Mouse (Mus musculus): ENCODE measurements around the gene Cacng2. TPM values are rescaled to one million over a fixed set of nuclear protein-coding genes. Genes with fewer than 3 reads are reported as not detected.
"Not testable (repeated sequence)": the region's sequence is repeated elsewhere in the genome, so short reads cannot be mapped to it uniquely, and the experiment has no call there.

Cacng2 gene
- polyA plus RNA-seq, 1 experiment = not detected

DNA sequence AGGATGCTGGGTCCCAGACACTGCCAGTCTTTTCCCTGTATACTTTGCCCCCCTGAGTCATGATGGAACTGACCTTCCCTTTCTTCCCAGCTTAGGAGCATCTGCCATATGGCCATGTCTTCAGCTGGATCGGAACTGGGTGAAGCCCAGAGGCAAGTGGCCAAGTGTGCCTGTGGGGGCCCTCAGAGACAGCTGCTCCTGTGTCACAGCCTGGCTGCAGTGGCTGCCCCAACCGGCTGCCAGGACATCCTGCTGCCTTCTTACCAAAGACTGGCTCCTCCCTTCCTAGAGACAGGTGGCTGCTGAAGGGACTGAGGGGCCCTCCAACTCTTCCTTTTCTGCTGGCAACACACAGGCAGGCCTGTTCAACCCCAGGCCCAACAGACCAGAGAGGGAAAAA, 83.2 kb downstream of the Cacng2 start:
- no peak for DNase-seq (ENCODE audit: low read depth, low spot score)
- 64% methylated on average over 2 of the region's 2 CpGs for WGBS

DNA sequence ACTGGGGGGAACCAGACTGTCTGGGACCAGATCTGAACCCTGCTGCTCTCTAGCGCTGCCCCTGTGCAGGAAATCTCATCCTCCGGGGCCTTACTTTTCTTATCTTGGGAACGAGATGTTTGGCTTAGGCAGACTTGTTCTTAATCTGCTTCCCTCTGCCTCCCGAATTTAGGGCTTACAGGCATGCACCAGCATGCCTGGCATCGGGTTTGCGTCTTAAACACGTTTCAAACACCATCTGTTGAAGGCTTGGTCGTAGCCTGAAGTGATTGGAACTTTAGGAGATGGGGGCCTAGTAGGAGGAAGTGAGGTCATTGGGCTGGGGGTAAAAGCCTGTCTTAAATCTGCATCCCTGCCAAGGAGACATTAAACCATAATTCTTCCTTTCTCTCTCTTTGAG, 89.9 kb downstream of the Cacng2 start:
- no peak for DNase-seq (ENCODE audit: low read depth, low spot score)
- 66% methylated on average over 8 of the region's 8 CpGs for WGBS

DNA sequence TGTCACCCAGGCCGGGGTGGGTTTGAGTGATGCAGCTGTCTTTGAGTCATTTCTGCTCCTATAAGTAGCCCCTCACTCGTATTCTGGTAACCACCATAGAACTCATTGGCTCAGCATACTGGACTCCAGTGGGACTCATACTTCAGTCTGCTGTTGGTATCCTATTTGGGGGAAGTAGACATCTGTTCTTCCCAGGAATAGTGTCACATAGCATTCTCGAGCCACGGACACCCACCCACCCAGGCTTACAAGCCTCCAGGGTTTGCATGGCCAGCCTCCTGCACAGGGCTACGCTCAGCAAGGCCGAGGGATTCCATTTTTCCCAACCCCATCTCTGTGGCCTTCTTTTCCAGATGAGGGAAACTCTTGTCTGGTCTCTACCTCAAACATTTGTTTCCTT, 93.3 kb downstream of the Cacng2 start:
- no peak for DNase-seq (ENCODE audit: low read depth, low spot score)
- 77% methylated on average over 6 of the region's 6 CpGs for WGBS

DNA sequence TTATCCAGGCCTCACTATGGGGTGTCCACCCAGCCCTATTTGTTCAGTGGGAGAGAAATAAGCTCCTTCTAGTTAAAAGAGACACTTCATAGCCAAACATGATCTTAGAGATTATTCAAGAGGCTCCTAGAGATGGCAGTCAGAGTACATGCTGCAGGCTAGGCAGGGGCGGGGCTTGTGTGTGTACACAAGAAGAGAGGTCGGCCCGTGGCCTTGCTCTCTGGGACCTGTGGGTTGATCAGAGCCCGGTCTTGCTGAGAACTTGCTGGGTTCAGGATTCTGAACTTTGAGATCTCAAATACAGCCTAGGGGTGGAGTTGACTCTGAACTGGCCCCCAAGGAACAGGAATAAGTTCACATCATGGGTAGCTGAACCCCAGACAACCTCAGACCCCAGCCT, 95.6 kb downstream of the Cacng2 start:
- 39% methylated on average over 4 of the region's 4 CpGs for WGBS
- DNase-seq (ENCODE audit: low read depth, low spot score) = no peak

DNA sequence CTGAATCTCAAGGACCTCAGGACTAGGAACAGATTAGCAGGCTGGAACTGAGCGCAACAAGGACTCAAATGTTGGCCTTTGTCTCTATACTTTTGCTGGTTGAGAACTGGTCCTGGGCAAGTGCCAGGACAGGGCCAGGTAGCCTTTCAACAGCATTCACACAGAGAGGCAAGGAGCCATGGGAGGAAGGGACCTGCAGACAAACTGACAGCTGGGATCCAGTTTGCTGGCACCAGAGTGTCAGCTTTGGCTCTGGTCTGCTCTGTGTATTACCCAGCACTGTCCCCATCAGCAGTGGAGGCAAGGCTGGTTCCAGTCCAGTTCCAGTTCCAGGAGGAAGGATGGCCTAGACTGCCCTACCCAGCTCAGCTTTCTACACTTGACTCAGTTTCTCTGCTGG, 105.8 kb downstream of the Cacng2 start:
- DNase-seq (ENCODE audit: low read depth, low spot score) = no peak
- 93% methylated on average over 1 of the region's 1 CpGs for WGBS

DNA sequence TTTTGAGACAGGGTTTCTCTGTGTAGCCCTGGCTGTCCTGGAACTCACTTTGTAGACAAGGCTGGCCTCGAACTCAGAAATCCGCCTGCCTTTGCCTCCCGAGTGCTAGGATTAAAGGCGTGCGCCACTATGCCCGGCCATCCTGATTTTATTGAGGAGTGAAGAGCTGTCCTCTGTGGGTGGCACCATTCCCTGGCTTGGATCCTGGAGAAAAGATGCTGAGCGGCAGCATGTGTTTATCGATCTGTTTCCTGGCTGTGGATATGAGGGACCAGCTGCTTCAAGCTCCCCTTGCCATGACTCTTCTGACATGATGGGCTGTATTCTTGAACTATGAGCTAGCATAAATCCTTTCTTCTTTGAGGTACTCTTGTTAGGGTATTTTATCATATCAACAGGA, 111.6 kb downstream of the Cacng2 start:
- DNase-seq (ENCODE audit: low read depth, low spot score) = not testable (repeated sequence)
- 81% methylated on average over 8 of the region's 8 CpGs for WGBS

DNA sequence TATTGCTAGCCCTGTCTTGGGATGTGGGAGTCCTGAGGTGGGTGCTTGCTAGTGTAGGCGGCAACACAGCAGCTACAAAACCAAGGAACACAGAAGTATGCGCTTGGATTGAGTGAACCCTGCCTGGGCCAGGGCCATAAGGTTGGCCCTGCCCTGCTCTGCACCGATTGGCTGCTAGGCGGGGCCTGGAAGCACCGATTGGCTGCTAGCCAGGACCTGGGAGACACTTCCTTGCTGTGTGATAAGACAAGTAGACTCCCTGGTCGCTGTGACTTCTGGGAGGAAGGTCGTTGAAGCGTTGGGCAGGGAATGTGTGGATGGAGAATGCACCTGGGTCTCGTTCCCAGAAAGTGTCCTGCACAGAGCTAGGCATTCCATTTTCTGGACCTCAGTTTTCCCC, 115.9 kb downstream of the Cacng2 start:
- 13% methylated on average over 9 of the region's 9 CpGs for WGBS
- DNase-seq (ENCODE audit: low read depth, low spot score) = peak; percentile 53

DNA sequence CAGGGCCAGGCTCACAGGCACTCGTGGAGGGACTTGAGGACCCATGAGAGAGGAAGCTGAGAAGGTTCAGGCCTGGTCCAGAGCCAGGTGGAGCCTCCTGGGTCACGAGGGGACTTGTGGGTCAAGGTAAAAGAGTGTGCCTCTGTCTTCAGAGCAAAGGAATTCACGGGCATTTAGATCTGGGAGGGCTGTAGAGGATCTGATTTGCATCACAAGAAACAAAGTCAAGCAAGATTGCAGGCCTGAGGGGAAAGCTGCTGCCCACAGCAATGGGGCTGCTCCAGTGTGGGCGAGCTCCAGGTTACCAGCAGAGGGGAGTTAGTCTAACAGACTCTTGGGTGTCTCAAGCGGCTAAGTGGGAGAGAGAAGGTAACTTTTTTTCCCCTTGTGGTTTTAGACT, 118.4 kb downstream of the Cacng2 start:
- DNase-seq (ENCODE audit: low read depth, low spot score) = no peak
- WGBS = 33% methylated on average over 5 of the region's 5 CpGs

DNA sequence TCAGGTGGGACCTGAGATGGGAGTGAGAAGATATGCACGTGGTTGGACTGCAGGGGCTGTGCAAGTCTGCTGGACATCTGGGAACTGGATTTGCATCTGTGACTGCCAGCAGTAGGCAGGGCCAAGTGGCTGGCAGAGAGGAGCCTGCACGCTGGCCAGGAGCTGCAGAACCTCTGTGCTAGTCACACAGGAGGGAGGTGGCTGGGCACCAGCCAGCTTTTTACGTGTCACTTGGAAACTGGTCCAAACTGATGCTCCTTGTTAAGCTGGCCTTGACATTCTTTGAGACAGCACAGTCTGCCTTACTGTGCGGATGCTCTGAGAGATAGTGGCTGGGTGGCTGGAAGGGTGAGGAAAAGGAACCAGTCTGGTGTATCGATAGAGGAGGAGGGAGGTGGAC, 131.3 kb downstream of the Cacng2 start:
- 44% methylated on average over 5 of the region's 5 CpGs for WGBS
- no peak for DNase-seq (ENCODE audit: low read depth, low spot score)

DNA sequence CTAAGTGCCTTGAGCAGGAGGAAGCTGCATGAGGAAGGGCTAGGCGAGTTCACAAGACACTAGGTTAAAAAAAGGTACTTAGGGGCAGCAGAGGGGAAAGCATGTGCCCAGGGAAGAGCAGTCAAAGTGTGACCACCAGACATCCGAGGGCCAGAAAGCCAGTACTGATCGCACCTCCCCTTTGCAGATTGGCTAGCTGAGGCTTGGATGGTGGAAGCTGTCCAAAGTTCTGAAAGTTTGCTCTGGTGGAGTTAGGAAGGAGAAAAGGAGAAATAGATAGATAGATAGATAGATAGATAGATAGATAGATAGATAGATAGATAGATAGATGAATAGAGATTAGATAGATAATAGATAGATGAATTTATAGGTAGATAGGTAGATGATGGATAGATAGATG, 136.4 kb downstream of the Cacng2 start:
- DNase-seq (ENCODE audit: low read depth, low spot score) = no peak
- WGBS = 18% methylated on average over 3 of the region's 3 CpGs

DNA sequence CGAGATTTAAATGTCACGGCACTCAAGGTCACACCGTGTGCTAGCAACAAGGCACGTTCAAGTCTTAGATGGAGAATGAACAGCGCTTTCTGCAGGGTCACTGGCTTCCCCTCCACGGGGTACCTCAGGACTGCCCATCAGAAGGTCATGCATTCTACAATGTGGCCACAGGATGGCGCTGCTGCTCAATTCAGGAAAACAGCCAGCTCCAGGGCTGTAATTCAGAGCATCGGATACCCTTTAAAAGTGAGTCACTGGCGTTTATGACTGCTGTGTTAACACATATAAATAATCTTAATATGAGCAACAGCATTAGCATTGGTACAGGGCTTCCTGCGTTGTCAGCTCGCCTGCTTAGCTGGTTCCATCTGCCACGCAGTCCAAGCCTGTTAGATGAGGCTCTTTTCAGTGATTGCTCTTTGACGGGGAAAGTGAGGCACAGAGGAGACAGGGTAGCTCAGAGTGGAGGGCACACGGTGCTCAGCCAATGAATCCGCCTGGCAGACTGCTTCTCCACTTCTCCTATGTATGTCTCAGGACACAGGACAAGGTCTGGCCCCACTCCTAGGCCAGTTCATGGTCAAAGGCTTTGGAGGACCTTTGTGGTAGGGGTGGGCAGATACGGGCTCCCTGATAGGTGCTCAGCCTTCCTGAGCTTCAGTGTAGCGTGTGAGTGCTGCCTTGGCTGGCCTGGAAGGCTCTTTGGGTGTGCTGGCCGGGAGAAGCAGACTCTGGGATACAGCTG, 137.5 kb downstream of the Cacng2 start:
- 20% methylated on average over 18 of the region's 18 CpGs for WGBS
- DNase-seq (ENCODE audit: low read depth, low spot score) = peak; percentile 11

DNA sequence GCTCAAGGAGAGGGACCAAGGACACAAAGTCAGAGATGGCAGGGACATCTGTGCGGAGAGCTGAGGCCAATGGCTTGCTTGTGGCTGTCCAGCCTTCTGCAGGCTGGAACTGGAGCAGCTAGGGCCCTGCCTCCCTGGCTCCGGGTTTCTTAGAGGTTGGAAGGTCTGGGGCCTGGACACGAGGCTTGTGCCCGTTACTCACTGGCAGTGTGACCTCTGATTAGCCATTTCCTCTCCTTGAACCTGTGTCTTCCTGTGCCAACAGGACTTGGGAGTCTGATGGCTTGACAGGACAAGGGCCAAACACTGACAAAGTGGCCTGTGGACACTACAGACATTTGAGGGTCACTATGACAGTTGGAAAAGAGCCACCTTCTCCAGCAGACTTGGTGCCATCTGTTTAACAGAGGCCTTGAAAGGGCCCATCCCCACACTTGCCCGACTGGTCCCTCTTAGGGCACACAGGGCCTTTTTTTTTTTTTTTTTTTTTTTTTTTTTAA, 138.6 kb downstream of the Cacng2 start:
- no peak for DNase-seq (ENCODE audit: low read depth, low spot score)
- 53% methylated on average over 5 of the region's 5 CpGs for WGBS

DNA sequence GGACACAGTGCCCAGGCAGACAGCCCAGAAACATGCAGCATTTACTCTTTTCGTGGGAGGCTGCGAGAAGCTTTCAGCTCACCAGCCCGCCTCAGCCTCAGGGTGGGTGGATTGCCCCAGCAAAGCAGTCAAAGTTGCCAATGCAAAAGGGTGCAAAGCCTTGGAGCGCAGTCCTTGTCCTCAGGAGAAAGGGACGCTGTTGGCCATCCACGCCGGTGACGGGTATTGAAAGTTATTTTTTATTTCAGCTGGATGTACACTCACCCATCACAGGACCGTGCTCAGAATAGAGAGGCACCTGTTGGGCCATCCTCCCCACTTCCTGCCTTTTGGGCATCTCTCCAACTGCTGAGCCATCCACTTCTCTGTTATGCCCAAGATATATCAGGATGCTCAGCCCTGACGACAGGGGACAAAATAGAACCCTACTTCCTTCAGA, 140.4 kb downstream of the Cacng2 start:
- no peak for DNase-seq (ENCODE audit: low read depth, low spot score)
- WGBS = 76% methylated on average over 10 of the region's 10 CpGs

DNA sequence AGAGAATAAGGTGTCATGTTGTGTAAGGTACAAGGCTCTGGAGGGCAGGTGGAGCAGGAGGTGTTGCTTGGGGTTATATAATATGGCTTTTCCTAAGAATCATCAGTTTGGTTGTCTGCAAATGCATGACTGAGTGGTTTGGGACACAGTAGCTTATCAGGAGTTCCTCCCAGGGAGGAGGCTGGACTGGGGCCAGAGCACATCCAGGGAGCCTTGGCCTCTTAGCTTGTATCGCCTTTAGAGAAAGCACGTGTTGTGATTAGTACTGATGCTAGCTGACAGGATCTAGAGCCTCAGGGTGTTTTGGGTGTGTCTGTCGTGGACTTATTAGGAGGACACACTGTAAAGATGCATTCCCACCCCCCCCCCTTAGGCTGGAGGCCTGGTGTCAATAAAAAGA, 142.2 kb downstream of the Cacng2 start:
- 42% methylated on average over 3 of the region's 3 CpGs for WGBS
- no peak for DNase-seq (ENCODE audit: low read depth, low spot score)

DNA sequence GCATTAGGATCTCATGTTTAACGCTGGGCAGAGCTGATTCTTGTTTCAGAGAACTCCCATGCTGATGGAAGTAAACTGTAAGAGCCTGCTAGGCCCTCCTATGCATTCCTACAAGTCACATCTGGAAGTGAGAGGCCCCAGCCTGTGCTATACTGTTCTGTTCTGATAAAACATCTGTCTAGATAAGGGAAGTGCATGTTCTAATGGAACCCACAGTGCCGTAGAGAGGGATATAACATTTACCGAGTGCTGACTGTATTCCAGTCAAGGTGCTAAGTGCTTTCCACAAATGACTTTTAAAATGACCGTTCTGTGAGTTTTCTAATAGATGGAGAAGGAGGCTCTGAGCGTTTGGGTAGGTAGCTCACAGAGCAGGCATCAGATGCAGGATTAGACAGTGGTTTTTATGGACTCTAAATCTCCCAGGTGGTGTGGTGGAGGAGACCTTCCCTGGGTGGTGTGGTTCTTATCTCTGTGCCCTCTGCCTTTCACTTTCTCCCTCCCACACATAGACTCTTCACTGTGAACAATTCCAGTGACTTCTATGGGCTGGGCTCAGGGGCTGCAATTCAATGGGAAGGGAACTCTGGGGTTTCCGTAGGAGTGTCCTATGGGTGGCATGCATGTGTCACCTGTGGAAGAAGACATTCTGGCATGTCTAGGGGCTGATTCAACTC, 145.5 kb downstream of the Cacng2 start:
- 63% methylated on average over 6 of the region's 6 CpGs for WGBS
- DNase-seq (ENCODE audit: low read depth, low spot score) = no peak

DNA sequence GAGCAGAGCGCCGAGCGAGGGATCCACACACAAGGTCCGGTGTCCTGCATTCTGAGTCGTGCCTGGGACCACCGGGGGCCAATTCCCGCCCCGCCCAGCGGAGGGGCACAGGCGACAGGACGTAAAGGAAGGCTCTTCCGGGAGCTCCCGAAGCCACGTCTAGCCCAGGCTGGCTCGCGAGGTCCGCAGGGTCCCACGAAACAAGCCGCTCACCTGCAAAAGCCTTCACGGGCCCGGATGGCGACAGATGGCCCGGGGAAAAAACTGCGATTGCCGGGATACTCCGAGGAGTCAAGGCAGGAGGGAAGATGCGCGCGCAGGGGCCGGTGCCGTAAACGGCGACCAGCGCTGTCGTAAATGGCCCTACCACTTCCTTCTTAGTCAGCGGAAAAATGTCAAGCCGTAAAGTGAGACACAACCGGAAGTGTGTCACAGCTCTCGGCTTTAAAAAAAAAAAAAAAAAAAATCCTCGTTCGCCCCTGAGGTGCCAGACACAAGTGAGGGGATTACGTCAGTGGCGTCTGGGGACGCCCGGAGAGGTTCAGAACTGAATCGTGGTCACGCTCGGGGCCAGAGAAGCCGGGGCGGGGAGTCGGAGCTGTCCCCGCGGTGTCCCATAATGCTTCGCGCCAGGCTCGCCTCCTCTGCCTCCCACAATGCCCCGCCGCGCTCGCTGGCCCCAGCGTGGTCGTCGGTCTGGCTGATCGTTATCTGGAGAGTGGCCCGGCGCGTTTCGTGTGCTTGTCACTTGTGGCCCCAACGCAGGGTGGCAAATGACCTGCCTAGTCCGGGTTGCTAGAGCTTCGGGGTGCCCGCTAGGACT, 149.1 kb downstream of the Cacng2 start, which contains the start of gene Eif3d:
Gene Eif3d (minus strand): TSS at position 344 of the 823 bp plus-strand sequence.
- peak; percentile 55 for DNase-seq (ENCODE audit: low read depth, low spot score)
- under 1% methylated on average over 72 of the region's 72 CpGs for WGBS

DNA sequence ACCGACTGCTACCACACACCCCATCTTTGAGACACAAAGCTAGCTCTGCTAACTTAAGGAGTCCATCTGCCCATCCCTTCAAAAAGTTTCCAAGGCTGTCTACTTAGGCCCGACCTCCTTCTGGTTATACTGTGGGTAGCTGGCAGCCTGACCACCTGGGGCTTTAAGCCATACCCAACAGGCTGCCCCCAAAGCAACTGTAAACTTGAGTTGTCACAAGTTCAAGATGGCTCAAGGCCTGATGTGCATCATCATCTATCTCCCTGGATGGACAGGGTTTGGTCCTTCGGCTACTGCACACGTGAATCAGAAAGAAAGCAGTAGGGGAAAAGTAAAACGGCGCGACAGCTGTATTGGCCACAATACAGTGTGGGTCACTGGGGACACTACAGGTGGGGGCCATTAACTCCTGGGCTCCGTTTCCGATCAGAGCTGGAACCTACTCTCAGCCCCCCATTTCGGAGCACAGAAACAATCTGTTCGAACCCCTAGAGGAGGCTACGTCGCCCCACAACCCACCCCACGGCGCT, 149.8 kb downstream of the Cacng2 start:
- 1% methylated on average over 15 of the region's 15 CpGs for WGBS

DNA sequence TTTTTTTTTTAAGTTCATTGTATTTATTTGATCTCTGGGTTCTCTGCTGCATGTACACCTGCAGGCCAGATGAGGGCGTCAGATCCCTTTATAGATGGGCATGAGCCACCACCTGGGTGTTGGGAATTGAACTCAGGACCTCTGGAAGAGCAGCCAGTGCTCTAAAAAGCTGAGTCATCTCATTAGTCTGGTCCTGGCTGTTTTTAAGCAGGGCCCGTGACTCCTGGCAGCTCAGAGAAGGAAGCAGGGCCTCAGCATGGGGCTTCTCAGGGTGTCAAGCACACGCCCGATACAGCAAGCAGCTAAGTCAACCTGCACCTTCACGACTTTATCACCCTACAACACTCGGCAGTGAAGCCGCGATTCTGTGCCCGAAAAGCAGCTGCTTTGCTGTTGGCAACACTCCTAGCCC, 154.7 kb downstream of the Cacng2 start:
- DNase-seq (ENCODE audit: low read depth, low spot score) = no peak
- WGBS = 58% methylated on average over 9 of the region's 9 CpGs

More for the DNA sequence above, 149.8 kb downstream of the Cacng2 start:
- no peak for DNase-seq (ENCODE audit: low read depth, low spot score)

DNA sequence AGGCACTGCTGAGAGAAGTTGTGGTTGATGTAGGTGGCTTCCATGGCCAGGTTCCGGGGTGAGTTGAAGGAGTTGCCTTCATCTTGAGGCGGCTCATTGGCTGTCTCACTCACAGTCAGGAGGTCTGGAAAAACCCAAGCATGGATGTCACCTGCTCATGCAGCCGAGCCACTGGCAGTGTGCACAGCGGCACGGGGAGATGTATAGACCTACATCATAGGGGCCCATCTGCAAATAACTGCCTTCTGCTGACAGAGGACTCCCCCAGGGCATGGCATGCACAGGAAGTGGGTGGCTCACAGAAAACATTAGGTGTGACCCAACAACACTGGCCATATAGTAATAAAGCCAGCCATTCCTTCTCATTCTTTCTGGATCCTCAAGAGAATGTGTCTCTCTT, 157.4 kb downstream of the Cacng2 start:
- DNase-seq (ENCODE audit: low read depth, low spot score) = no peak
- 94% methylated on average over 5 of the region's 5 CpGs for WGBS

DNA sequence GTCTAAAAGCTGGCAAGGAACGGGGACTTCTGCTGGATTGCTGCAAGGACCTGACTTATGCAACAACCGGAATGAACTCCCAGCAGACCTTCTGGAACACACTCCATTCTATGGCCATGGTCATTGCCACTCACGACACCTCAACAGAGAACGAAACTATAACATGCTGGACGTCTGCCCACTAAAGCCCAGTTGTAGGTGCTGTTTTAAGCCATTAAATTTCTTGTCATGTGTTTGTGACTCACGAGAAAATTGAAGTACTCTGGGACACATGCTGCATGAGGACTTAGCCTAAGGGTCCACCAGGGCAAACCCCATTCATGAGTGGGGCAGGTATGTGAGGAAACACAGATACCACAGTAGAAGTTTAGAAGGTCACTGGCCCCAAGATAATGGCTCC, 159.1 kb downstream of the Cacng2 start:
- WGBS = 86% methylated on average over 6 of the region's 6 CpGs
- DNase-seq (ENCODE audit: low read depth, low spot score) = no peak
